Mouse (Mus musculus) olfactory bulb, adult 2 months (tissue): Measurements from ENCODE around the gene Ppm1l.

Source experiments
- CTCF ChIP-seq: fragments of 200-500 bp; IDR thresholded peaks from 2 replicates; pipeline ENCODE4 v1.5.1; 2012; ENCODE audit warnings: low read depth, mild to moderate bottlenecking, low read length, moderate library complexity; ENCODE audit not compliant: insufficient read depth
- POLR2A ChIP-seq: fragments of 200-500 bp; IDR thresholded peaks from 2 replicates; pipeline ENCODE4 v1.6.1; 2012; ENCODE audit warnings: mild to moderate bottlenecking, low read depth, low read length, moderate library complexity; ENCODE audit not compliant: insufficient read depth

DNA sequence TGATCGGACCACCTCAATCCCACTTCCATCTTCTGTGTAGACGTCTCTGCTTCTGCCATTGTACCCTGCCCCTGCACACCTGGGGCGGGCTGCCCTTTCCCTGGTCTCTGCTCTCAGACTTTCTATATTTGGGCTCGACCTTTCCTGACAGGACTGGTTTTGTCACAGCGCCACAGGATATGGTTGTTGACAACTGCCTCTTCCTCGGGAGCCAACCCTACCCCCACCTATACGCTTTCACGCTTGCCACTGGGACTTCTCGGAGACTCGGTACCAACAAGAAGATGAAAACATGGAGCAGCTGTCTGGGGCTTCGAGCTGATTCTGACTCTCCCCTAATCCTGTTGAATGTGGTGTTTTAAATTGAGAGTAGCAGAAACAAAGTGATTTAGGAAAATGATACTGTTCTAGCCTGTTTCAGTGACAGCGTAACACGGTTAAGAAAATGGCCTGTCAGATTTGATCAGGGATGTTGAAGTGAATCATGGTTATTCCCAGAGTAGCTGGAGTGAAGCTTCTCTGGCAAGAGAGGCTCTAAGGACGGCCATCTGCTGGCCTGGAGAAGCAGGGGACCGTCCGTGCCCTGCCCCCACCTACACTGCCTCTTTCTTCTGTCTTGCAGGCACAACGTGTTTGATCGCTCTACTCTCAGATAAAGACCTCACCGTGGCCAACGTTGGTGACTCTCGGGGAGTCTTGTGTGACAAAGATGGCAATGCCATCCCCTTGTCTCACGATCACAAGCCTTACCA is 232.2 kb downstream of the Ppm1l start:
- TF ChIP-seq CTCF (no peak), POLR2A (no peak)
